Mouse (Mus musculus) lung, embryonic 16.5 days (tissue): ENCODE results near the gene Cyp3a41a. TPM values are rescaled to one million over a fixed set of nuclear protein-coding genes. Genes with fewer than 3 reads are reported as not detected.
"Not testable (repeated sequence)": the region's sequence is repeated elsewhere in the genome, so short reads cannot be mapped to it uniquely, and the experiment has no call there.

Experiments
- ATAC-seq: fragments of 200-750 bp; cut with Nextera tagmentation; 2 replicates; pipeline ENCODE4 v1.8.0; 2017; ENCODE audit warnings: low read depth, mild to moderate bottlenecking, moderate library complexity
- H3K27ac ChIP-seq: fragments of 300-500 bp; sonication (generic); 2 replicates; pipeline ENCODE4 v1.5.1; 2014; ENCODE audit warnings: mild to moderate bottlenecking, control low read depth, low read length
- H3K27me3 ChIP-seq: fragments of 300-500 bp; sonication (generic); 2 replicates; pipeline ENCODE4 v1.6.1; 2014; ENCODE audit warnings: low read depth, low read length, mixed read lengths; ENCODE audit not compliant: control insufficient read depth, insufficient read depth
- H3K36me3 ChIP-seq: fragments of 300-500 bp; sonication (generic); 2 replicates; pipeline ENCODE4 v1.6.1; 2014; ENCODE audit warnings: low read length; ENCODE audit not compliant: control insufficient read depth, insufficient read depth
- H3K4me1 ChIP-seq: fragments of 300-500 bp; sonication (generic); replicated peaks from 2 replicates; pipeline ENCODE4 v1.6.1; 2014; ENCODE audit warnings: low read length, mixed read lengths; ENCODE audit not compliant: control insufficient read depth, insufficient read depth
- H3K4me2 ChIP-seq: fragments of 300-500 bp; sonication (generic); 2 replicates; pipeline ENCODE4 v1.6.1; 2014; ENCODE audit warnings: low read depth, low read length, control low read depth
- H3K4me3 ChIP-seq: fragments of 300-500 bp; sonication (generic); 2 replicates; pipeline ENCODE4 v1.5.1; 2014; ENCODE audit warnings: mild to moderate bottlenecking, low read length, control low read depth
- H3K9ac ChIP-seq: fragments of 300-500 bp; sonication (generic); 2 replicates; pipeline ENCODE4 v1.6.1; 2014; ENCODE audit warnings: low read length, control low read depth
- H3K9me3 ChIP-seq: fragments of 300-500 bp; sonication (generic); 2 replicates; pipeline ENCODE4 v1.6.1; 2016; ENCODE audit warnings: low read length; ENCODE audit not compliant: control insufficient read depth
- WGBS: fragments of 180-500 bp; shearing (Covaris S2); extraction: QIAGEN DNeasy Blood & Tissue Kit; methylation state at CpG from one replicate; pipeline ENCODE4 v1.1.7; 2014; 5-methylcytosine and 5-hydroxymethylcytosine counted together
- polyA plus RNA-seq: library from polyadenylated mRNA; unstranded; fragments of >200 nt; fragmentation: Nextera tagmentation; extraction: Ambion mirVana; gene quantifications from 2 replicates; pipeline ENCODE4 v1.2.1, GENCODE M21; 2015

The Cyp3a41a gene
- not detected in 2 replicates for polyA plus RNA-seq

- H3K9me3 ChIP-seq, H3K4me1 ChIP-seq, H3K36me3 ChIP-seq, H3K27ac ChIP-seq, H3K9ac ChIP-seq, ATAC-seq, H3K27me3 ChIP-seq, H3K4me2 ChIP-seq, H3K4me3 ChIP-seq: not testable (repeated sequence)
- 50% methylated on average over 1 of the region's 2 CpGs for WGBS
Observed at GRCm38 (mm10) chr5:145720036-145720435, at the start of gene Cyp3a41a. Cyp3a41a (minus strand) TSS chr5:145720136.

GRCm38 (mm10) chr5:145737512-145737911 lies 17.6 kb upstream of the Cyp3a41a start:
- H3K27me3 ChIP-seq, H3K36me3 ChIP-seq, H3K9ac ChIP-seq, H3K9me3 ChIP-seq, ATAC-seq, H3K4me3 ChIP-seq, H3K27ac ChIP-seq, H3K4me2 ChIP-seq, H3K4me1 ChIP-seq: not testable (repeated sequence)
- 67% methylated on average over 3 of the region's 3 CpGs for WGBS

- H3K27me3 ChIP-seq, H3K9ac ChIP-seq, H3K36me3 ChIP-seq, H3K4me2 ChIP-seq, H3K4me3 ChIP-seq, H3K27ac ChIP-seq, H3K9me3 ChIP-seq, H3K4me1 ChIP-seq, ATAC-seq: not testable (repeated sequence)
- WGBS = 17% methylated on average over 1 of the region's 1 CpGs
Observed at GRCm38 (mm10) chr5:145714296-145714695, 5.6 kb downstream of the Cyp3a41a start.

GRCm38 (mm10) chr5:145707372-145707771 lies 12.6 kb downstream of the Cyp3a41a start:
- H3K36me3 ChIP-seq, H3K9me3 ChIP-seq, H3K4me2 ChIP-seq, H3K27ac ChIP-seq, H3K27me3 ChIP-seq, H3K4me1 ChIP-seq, ATAC-seq, H3K4me3 ChIP-seq, H3K9ac ChIP-seq: not testable (repeated sequence)
- WGBS = 79% methylated on average over 2 of the region's 2 CpGs

- Histone ChIP-seq H3K36me3 (no peaks in the 10 kb centered on the region), H3K27me3 (no peaks in the 10 kb centered on the region), H3K4me2 (no peak overlapping the region), H3K9me3 (peaks cover 24% of the 10 kb centered on the region), H3K4me3 (no peak overlapping the region), H3K27ac (no peak overlapping the region), H3K4me1 (no peaks in the 10 kb centered on the region), H3K9ac (no peak overlapping the region)
- 79% methylated on average over 7 of the region's 7 CpGs for WGBS
- ATAC-seq = no peak
Observed at GRCm38 (mm10) chr5:145662007-145662406, 57.9 kb downstream of the Cyp3a41a start.

GRCm38 (mm10) chr5:145647779-145648178 lies 72.2 kb downstream of the Cyp3a41a start:
- Histone ChIP-seq H3K4me3 (no peak overlapping the region), H3K36me3 (no peaks in the 10 kb centered on the region), H3K27ac (no peak overlapping the region), H3K4me2 (no peak overlapping the region), H3K4me1 (no peaks in the 10 kb centered on the region), H3K27me3 (no peaks in the 10 kb centered on the region), H3K9me3 (peaks cover 6% of the 10 kb centered on the region), H3K9ac (no peak overlapping the region)
- 68% methylated on average over 4 of the region's 4 CpGs for whole genome bisulfite sequencing
- ATAC-seq = no peak

Other genes with a start within 250 kb of the Cyp3a41a start
- gene Cyp3a41b, start 135.4 kb downstream of the Cyp3a41a start, polyA plus RNA-seq = not detected in 2 replicates
- gene Cyp3a44, start 85.7 kb upstream of the Cyp3a41a start, polyA plus RNA-seq = not detected in 2 replicates
- gene Cyp3a11, start 159.8 kb upstream of the Cyp3a41a start, polyA plus RNA-seq = 0.10 and 0.54 TPM in 2 replicates